Mouse (Mus musculus): ENCODE results near the gene Tnfsf8.

The Tnfsf8 gene

DNA sequence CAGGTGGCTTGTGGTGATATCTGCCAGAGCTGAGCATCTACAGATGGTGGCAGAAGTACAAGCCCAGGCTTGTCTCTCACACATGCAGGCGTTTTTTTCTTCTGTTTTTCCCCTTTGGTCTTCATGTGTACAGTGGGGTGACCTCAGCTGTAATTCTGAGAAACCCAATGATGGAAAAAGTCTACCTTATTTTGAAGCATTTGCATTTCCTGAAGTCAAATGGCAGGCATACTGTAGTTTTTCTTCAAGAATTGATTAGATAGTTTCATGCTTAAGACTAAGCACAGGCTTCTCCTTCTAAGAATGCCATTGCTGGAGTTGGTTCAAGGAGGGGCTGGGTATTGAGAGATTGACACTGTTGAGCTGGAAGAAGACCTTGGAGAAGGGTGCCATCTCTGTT, 18.9 kb downstream of the Tnfsf8 start:
- no peak for DNase-seq (ENCODE audit: low spot score)

DNA sequence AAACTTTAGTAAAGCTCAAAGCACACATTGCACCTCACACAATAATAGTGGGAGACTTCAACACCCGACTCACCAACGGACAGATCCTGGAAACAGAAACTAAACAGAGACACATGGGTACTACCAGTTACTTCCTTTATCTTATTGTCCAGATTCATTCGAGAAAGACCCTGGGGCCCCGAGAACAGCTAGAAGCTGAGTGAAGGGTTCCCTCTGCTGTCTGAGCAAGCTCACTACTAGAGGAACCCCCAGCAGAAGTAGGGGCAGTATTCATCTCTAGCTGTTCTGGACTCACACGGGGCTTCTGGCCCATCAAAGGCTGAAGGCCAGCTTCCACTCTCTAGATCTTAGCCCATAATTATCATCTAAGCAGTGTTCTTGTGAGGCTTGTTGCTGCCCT, 20.7 kb downstream of the Tnfsf8 start:
- no peak for DNase-seq (ENCODE audit: low spot score)

DNA sequence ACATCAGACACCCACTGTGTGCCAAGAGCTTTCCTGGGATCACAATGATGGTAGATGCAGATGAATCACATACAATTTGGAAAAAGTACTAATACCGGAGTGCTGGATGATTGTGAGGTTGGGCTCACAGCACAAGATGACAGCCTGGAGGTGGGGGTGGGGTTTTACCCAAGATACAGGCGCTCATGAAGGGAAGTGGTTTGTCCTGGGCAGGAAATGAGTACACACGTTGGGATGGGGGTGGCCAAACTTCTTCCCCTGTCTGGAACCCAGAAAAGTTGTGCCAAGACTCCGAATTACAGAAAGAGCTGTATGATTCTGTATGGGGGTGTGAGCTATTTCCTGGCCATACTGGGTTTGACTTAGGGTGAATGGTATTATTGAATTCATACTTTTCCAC, 38.0 kb downstream of the Tnfsf8 start:
- DNase-seq (ENCODE audit: low spot score): no peak

DNA sequence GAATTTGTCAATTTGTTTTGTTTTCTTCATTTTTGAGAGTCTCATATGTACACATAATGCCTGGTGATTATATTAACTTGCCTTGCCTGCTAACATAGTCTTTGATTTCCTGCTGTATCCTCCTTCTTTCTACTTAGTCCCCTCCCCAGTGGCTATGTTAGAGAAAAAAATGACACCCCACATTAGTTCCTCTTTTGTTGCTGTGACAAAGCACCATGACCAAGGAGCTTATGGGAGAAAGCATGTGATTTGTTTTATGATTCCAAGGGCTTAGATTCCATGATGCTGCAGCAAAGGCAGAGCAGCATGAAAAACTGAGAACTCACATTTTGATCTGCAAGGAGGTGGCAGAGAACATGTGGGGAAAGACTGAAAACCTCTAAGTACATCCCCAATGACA, 43.6 kb downstream of the Tnfsf8 start:
- no peak for DNase-seq (ENCODE audit: low spot score)

DNA sequence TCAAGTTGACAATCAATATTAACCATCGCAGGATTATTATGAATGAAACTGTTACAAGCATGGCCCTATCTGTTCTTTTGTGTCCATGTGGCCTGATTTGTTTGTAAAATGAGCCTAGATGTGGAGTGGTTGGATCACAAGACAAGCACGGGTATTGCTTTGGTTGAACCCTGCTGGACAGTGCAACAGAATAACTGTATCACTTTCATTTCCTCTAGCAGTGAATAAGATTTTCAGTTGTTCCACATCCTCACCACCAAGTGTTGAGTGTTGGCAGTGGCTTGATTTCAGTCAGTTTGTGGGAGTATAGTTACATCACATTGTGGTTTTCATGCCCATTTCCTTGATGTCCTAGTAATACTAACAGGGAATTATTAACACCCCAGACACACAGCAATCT, 45.5 kb downstream of the Tnfsf8 start:
- no peak for DNase-seq (ENCODE audit: low spot score)

DNA sequence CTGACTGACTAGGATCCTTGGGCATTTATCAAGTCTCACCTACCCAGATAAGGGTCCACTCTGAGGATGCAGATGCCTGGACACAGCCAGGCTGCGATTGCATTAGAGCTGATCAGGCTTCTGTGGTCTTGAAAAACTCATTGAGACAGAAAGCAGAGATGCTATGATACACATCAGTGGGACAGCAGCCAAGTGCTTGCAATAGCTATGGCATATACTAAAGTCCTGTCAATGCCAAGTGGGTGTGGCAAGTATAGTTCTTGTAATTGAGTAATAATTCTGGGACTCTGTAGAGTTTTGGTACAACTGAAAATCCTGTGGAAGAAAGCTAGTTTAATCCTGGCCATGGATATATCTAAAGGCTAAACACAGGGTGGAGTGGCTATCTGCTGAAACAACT, 63.1 kb downstream of the Tnfsf8 start:
- DNase-seq (ENCODE audit: low spot score): peak; percentile 50

DNA sequence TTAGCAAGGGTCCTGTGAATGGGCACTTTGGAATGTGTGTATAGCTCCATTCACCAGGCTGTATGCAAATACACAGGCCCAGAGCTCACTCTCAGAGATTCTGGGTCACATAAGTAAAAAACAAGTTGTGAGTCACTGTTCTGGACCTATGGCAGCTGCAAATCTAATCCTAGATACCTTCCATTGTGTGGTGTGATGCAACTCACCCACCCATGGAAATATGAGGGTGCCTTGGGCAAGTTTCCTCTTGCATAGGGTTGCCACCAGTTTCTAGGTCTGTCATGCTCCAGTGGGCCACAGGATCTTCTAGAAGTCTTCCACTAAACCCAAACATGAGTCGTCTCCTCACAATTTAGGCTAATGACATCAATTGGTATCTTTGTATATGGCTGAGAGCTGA, 64.6 kb downstream of the Tnfsf8 start:
- DNase-seq (ENCODE audit: low spot score): no peak

DNA sequence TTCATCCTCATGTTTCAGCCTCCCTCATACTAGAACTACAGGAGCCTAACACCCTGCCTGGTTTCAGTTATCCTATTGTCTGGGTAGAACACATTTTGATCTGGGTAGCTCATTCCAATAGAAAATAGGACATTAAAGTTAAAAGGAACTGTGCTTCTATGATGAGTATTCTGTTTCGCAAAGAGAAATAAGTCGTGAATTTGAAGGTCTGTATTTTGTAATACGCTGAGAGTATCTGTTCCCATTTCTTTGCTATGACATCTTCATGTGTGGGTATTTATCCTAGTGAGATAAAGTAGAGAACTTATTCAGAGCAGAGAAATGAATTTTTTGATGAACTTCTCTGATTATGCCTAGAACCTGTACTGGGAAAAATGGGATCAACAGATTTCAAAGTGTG, 68.8 kb downstream of the Tnfsf8 start:
- DNase-seq (ENCODE audit: low spot score): no peak

DNA sequence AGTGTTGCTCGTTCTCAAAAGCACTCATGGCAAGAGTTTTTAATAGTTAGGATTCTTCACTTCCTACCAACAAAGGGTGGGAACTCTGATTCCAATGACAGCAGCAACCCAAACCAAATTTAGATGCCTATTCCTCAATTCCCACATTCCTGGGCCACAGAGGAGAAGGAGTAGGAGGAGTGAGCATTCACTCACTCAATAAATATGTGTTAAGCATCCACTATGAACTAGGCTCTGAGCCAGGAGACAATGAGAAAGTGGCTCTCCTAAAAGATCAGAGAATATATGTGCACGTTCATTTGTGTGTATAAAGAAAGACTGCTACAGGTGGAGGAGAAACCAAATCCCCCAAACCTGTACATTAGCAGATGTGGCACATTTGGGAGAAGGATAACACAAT, 75.7 kb downstream of the Tnfsf8 start:
- DNase-seq (ENCODE audit: low spot score): no peak

DNA sequence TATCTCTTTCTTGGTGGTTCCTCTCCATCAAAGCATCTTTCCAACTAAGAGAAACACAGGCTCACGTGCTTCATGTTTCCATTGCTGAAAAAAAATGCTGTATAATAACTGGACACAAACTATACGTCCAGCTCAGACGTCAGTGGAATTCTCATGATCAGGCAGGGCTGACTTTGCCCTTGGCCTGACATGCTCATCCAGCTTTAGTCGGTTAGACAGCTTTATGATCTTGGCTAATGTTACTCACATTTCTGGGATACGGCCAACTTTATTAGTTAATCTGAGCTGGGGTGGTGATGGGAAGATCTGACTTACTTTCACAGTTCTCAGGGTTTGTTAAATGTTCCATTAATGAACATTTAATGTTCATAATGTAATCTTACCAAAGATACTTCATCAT, 77.3 kb downstream of the Tnfsf8 start:
- no peak for DNase-seq (ENCODE audit: low spot score)

DNA sequence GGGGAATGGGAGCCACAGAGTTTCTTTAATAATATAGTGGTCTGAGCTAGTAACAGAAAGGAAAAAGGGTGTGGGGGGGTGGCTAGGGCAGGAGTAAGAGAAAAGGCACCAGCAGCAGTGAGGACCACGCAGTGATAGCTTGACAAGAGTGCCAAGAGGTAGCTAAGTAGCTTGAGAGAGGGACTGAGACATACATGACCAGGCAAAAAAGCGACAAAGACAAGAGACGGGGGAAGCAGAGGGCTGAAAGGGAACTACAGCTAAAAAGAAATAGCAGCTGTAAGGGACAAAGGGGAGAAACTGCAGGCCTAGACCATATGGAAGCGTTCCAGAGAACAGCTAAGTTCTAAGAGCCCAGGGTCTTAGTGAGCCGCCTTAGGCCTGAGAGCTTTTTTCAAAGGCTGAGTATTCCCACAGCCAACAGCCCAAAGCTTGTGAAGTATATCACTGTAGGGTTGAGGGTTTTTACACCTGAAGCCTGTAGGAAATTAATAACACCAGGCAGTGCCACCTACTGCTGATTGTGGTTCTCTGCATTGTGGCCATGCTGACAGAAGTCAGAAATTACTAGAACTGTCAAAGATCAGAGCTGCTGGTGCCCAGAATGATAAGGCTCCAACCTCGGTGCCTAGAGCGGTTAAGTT, 78.1 kb downstream of the Tnfsf8 start:
- peak; percentile 19 for DNase-seq (ENCODE audit: low spot score)
